Mouse (Mus musculus) liver, embryonic 14.5 days (tissue): Measurements from ENCODE around the gene Cux2.

Experiments
- CTCF ChIP-seq: IDR thresholded peaks from 2 replicates; pipeline ENCODE4 v1.5.1; 2016; ENCODE audit warnings: antibody characterized with exemption, low read depth, control low read depth
- EP300 ChIP-seq: IDR thresholded peaks from 2 replicates; pipeline ENCODE4 v1.6.1; 2016; ENCODE audit warnings: antibody characterized with exemption, low read depth

DNA sequence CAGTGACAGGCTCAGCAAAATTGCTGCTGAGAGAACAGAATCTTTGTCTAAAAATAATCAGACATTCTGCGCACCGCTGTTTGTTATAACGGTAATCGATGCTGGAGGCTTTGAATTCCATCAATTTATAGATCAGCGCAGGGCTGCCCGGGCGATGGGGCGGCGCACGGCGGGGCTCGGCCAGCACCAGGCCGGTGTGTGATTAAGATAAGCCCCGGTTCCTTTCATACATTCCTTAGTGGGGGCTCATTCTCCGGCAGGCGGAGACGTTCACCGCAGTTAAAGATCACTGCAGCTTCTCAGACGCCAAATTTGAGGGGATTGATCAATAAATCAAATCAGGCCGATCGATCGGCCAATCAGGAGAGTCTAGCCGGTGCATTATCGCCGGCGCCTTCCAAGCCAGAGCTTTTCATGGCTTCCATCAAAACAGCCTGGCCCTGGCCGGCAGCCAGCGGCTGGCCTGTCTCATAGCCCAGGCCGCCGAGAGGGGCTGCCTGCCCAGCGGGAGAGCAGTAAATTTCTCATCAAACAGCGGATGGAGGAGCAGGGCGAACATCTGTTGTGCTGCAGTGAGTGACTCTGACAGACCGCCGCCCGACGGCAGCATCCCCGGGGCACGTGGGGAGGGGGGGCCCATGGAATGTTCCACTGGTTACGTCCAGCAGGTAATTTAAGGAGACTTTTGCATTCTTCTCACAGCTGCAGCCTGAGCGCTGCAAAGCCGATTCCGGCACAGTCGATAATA is 101.4 kb downstream of the Cux2 start:
- TF ChIP-seq CTCF (no peak), EP300 (no peak)
